In genomic region chr8:87570564-87570855, GRCm38 (mm10) we compare ENCODE assay signal across 9 mouse cellular contexts. TPM values are rescaled to one million over a fixed set of nuclear protein-coding genes. Genes with fewer than 3 reads are reported as not detected.
DNase-seq lines count a peak whose midpoint lies in the region; ATAC-seq lines count a peak whose summit lies in the region.
"Had no signal": no experiment of that assay in that cellular context is flagged by ENCODE, and none has a peak within 500 bp of the region (broad histone marks: within the 10 kb centered on the region; RNA-seq: fewer than 3 reads in every experiment).

No protein-coding gene starts in this region.

- H3K4me3 ChIP-seq in heart, embryonic 12.5 days, result peak overlapping the region; percentile 47
- H3K4me3 ChIP-seq in hindbrain, embryonic 11.5 days (ENCODE audit: low read depth, low read length), result peak overlapping the region; percentile 15
- H3K4me3 ChIP-seq in midbrain, embryonic 10.5 days, result peak overlapping the region; percentile 45

- DNase-seq in heart, adult 8-10 months (ENCODE audit: low spot score), result no peak
- peak; percentile 35 for DNase-seq in ZHBTc4 (ENCODE audit: low read depth, low spot score)
- DNase-seq in hindbrain, embryonic 11.5 days (ENCODE audit: low spot score), result no peak
- DNase-seq in midbrain, embryonic 10.5 days (ENCODE audit: low spot score), result no peak
- no peak for DNase-seq in B cell, adult 2 months
- DNase-seq in frontal cortex, postnatal 14 days (ENCODE audit: low spot score in 2 of 2), result no peak

- peak overlapping the region; percentile 67 for H3K4me2 ChIP-seq in heart, embryonic 12.5 days
- peak overlapping the region; percentile 43 for H3K4me2 ChIP-seq in hindbrain, embryonic 11.5 days (replicated peaks; ENCODE audit: low read depth, low read length)

- peak; percentile 63; the same call in 1 of the 2 replicates for ATAC-seq in heart, embryonic 12.5 days (ENCODE audit: insufficient number of reproducible peaks, low FRiP score)
- no peak for ATAC-seq in hindbrain, embryonic 11.5 days (ENCODE audit: low FRiP score)
- ATAC-seq in monocyte, adult 5-6 weeks (replicated peaks; ENCODE audit: insufficient number of reproducible peaks, low FRiP score, low TSS enrichment, poor library complexity, severe bottlenecking), result no peak

- peaks cover 6% of the 10 kb centered on the region; the same call in 1 of the 2 replicates for H3K27me3 ChIP-seq in heart, embryonic 12.5 days (replicated peaks)
- H3K27me3 ChIP-seq in hindbrain, embryonic 11.5 days (ENCODE audit: control insufficient read depth, insufficient read depth, low read length), result no peaks in the 10 kb centered on the region
- peaks cover 18% of the 10 kb centered on the region; the same call in 1 of the 2 replicates for H3K27me3 ChIP-seq in midbrain, embryonic 10.5 days (ENCODE audit: low read depth, poor library complexity, severe bottlenecking)

- 2% methylated on average over 8 of the region's 8 CpGs for WGBS in heart, embryonic 12.5 days
- 2% methylated on average over 8 of the region's 8 CpGs for WGBS in hindbrain, embryonic 11.5 days
- WGBS in midbrain, embryonic 10.5 days, result 3% methylated on average over 8 of the region's 8 CpGs

- H3K36me3 ChIP-seq in heart, embryonic 12.5 days, result no peaks in the 10 kb centered on the region
- H3K36me3 ChIP-seq in hindbrain, embryonic 11.5 days (ENCODE audit: control insufficient read depth, insufficient read depth, low read length), result no peaks in the 10 kb centered on the region
- no peaks in the 10 kb centered on the region for H3K36me3 ChIP-seq in midbrain, embryonic 10.5 days

- H3K4me1 ChIP-seq in heart, embryonic 12.5 days (replicated peaks), result peaks cover 9% of the 10 kb centered on the region
- 0 out of 2 replicates have a peak, but pooled peaks cover 2% of the 10 kb centered on the region for H3K4me1 ChIP-seq in hindbrain, embryonic 11.5 days (replicated peaks; ENCODE audit: control insufficient read depth, insufficient read depth, low read length)
- H3K4me1 ChIP-seq in midbrain, embryonic 10.5 days, result peaks cover 21% of the 10 kb centered on the region

- H3K27ac ChIP-seq in heart, embryonic 12.5 days (ENCODE audit: poor library complexity, severe bottlenecking), result peak overlapping the region; percentile 49
- no peak overlapping the region for H3K27ac ChIP-seq in hindbrain, embryonic 11.5 days (ENCODE audit: low read depth, low read length)
- H3K27ac ChIP-seq in midbrain, embryonic 10.5 days (replicated peaks), result peak overlapping the region; percentile 81

- peak overlapping the region; percentile 58 for H3K9ac ChIP-seq in heart, embryonic 12.5 days
- peak overlapping the region; percentile 58 for H3K9ac ChIP-seq in hindbrain, embryonic 11.5 days (ENCODE audit: low read depth, low read length)

- H3K9me3 ChIP-seq in heart, embryonic 12.5 days (replicated peaks), result no peaks in the 10 kb centered on the region
- no peaks in the 10 kb centered on the region for H3K9me3 ChIP-seq in hindbrain, embryonic 11.5 days (ENCODE audit: control insufficient read depth, low read length)
- no peaks in the 10 kb centered on the region for H3K9me3 ChIP-seq in midbrain, embryonic 10.5 days (replicated peaks)

RNA-seq across cellular contexts. Expression of gene 4933402J07Rik, which starts 6.9 kb away (rescaled TPM):
- polyA plus RNA-seq in heart, embryonic 12.5 days (2016; fragmentation: Nextera tagmentation; extraction: Ambion mirVana), result not detected in 2 replicates
- not detected for total RNA-seq in heart, adult 8-10 months (2022)
- polyA plus RNA-seq in hindbrain, embryonic 11.5 days (2014; fragmentation: Nextera tagmentation; extraction: Ambion mirVana), result not detected in 2 replicates
- not detected in 2 replicates for polyA plus RNA-seq in midbrain, embryonic 10.5 days (2016; fragmentation: Nextera tagmentation; extraction: Ambion mirVana)
- total RNA-seq in monocyte, adult 5-6 weeks (2017), result 1.2 TPM in 1 of 3 replicates, not detected in the others
- total RNA-seq: layer of hippocampus, postnatal 14 days had no signal
